Mouse (Mus musculus) olfactory bulb, adult 2 months (tissue): ENCODE data around the gene Wdr43. TPM values are rescaled to one million over a fixed set of nuclear protein-coding genes. Genes with fewer than 3 reads are reported as not detected.

Experiments
- H3K27ac ChIP-seq: fragments of 200-500 bp; 2 replicates; pipeline ENCODE4 v1.5.1; 2012; ENCODE audit warnings: low read depth, low read length; ENCODE audit not compliant: insufficient read depth
- H3K4me1 ChIP-seq: fragments of 200-500 bp; 2 replicates; pipeline ENCODE4 v1.6.1; 2012; ENCODE audit warnings: low read length; ENCODE audit not compliant: control insufficient read depth, insufficient read depth
- H3K4me3 ChIP-seq: fragments of 200-500 bp; 2 replicates; pipeline ENCODE4 v1.5.1; 2012; ENCODE audit warnings: mild to moderate bottlenecking, low read depth, low read length, moderate library complexity; ENCODE audit not compliant: insufficient read depth
- CTCF ChIP-seq: fragments of 200-500 bp; IDR thresholded peaks from 2 replicates; pipeline ENCODE4 v1.5.1; 2012; ENCODE audit warnings: low read depth, mild to moderate bottlenecking, low read length, moderate library complexity; ENCODE audit not compliant: insufficient read depth
- POLR2A ChIP-seq: fragments of 200-500 bp; IDR thresholded peaks from 2 replicates; pipeline ENCODE4 v1.6.1; 2012; ENCODE audit warnings: mild to moderate bottlenecking, low read depth, low read length, moderate library complexity; ENCODE audit not compliant: insufficient read depth
- WGBS: fragments of 180-500 bp; shearing (Covaris S2); methylation state at CpG from one replicate; pipeline ENCODE4 v1.1.7; 2018; 5-methylcytosine and 5-hydroxymethylcytosine counted together
- polyA plus RNA-seq: library from polyadenylated mRNA; stranded (reverse); fragments of >200 nt; gene quantifications from 2 replicates; pipeline ENCODE4 v1.2.4, GENCODE M21; 2012; ENCODE audit warnings: low replicate concordance; ENCODE audit not compliant: missing spikeins, insufficient read depth, insufficient read length

The Wdr43 gene
- polyA plus RNA-seq, 1 experiment, result not detected

- 94% methylated on average over 14 of the region's 14 CpGs for WGBS
- Histone ChIP-seq H3K4me1 (peaks cover 15% of the 10 kb centered on the region), H3K4me3 (no peak overlapping the region), H3K27ac (no peak overlapping the region)
- TF ChIP-seq POLR2A, result no peak
- no peak for TF ChIP-seq CTCF
Observed at GRCm38 (mm10) chr17:71681666-71682065, 66.0 kb downstream of the Wdr43 start.

- Histone ChIP-seq H3K4me3 (no peak overlapping the region), H3K4me1 (peaks cover 15% of the 10 kb centered on the region), H3K27ac (no peak overlapping the region)
- no peak for TF ChIP-seq POLR2A
- TF ChIP-seq CTCF, result no peak
- WGBS, result 97% methylated on average over 4 of the region's 4 CpGs
Observed at GRCm38 (mm10) chr17:71682379-71682778, 66.7 kb downstream of the Wdr43 start.

- TF ChIP-seq POLR2A, result no peak
- no peak for TF ChIP-seq CTCF
- Histone ChIP-seq H3K4me1 (peaks cover 12% of the 10 kb centered on the region), H3K4me3 (no peak overlapping the region), H3K27ac (no peak overlapping the region)
- 94% methylated on average over 6 of the region's 6 CpGs for WGBS
Observed at GRCm38 (mm10) chr17:71683281-71683680, 67.6 kb downstream of the Wdr43 start.

- TF ChIP-seq CTCF (no peak), POLR2A (no peak)
- 52% methylated on average over 5 of the region's 5 CpGs for WGBS
- Histone ChIP-seq H3K4me1 (peaks cover 9% of the 10 kb centered on the region), H3K27ac (no peak overlapping the region), H3K4me3 (no peak overlapping the region)
Observed at GRCm38 (mm10) chr17:71684103-71684608, 68.5 kb downstream of the Wdr43 start.

- TF ChIP-seq CTCF (no peak), POLR2A (no peak)
- 86% methylated on average over 9 of the region's 9 CpGs for WGBS
- H3K4me3 ChIP-seq, result no peak overlapping the region
- peaks cover 31% of the 10 kb centered on the region for H3K4me1 ChIP-seq
- no peak overlapping the region for H3K27ac ChIP-seq
Observed at GRCm38 (mm10) chr17:71687436-71687835, 71.7 kb downstream of the Wdr43 start.

GRCm38 (mm10) chr17:71689903-71690302 is 74.2 kb downstream of the Wdr43 start:
- Histone ChIP-seq H3K4me3 (no peak overlapping the region), H3K4me1 (peaks cover 38% of the 10 kb centered on the region), H3K27ac (peak overlapping the region; percentile 81)
- 61% methylated on average over 5 of the region's 5 CpGs for whole genome bisulfite sequencing
- TF ChIP-seq POLR2A, result no peak
- TF ChIP-seq CTCF, result no peak

DNA sequence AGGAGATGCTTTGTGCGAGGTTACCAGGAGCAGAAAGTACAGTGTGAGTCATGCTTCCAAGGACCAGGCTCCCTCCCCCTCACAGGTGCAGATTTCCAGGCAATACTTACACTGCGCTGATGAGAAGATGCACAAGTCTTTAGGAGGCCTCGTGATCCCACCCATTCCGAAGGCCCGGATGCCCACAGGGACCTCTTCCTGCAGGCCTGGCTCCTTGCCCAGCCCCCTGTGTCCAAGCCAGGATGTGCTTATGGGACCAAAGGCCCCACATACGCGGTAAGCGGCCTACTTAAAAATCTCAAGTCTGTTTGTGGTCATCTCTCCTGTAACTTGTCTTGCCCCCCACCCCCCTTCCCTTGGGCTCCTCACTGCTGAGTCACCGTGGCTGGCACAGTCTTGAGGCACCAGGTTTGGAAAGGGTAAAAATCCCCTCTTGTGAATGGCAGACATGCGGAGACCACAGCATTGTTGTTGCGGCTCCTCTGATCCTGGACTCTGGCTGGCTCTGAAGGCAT is 75.7 kb downstream of the Wdr43 start:
- WGBS, result 35% methylated on average over 11 of the region's 11 CpGs
- Histone ChIP-seq H3K27ac (peak overlapping the region; percentile 81), H3K4me1 (peaks cover 50% of the 10 kb centered on the region), H3K4me3 (no peak overlapping the region)
- TF ChIP-seq CTCF, result no peak
- no peak for TF ChIP-seq POLR2A

DNA sequence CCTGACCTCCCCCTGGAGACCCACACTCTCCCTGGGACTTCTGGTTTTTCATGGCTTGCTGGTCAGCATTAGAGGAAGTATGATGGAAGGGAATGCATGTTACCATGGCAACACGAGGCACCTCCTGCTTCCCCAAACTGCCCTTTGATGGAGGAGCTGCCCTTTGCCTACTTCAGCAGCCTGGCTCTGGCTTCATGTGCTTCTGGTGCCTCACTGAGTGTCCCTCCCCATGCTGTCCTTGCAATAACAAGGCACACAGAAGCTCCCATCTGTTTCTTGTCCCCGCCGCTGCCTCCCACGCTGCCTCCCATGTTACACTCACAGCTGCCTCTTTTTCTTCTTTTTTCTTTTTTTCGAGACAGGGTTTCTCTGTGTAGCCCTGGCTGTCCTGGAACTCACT is 77.6 kb downstream of the Wdr43 start:
- 23% methylated on average over 5 of the region's 5 CpGs for WGBS
- no peak for TF ChIP-seq POLR2A
- no peak for TF ChIP-seq CTCF

DNA sequence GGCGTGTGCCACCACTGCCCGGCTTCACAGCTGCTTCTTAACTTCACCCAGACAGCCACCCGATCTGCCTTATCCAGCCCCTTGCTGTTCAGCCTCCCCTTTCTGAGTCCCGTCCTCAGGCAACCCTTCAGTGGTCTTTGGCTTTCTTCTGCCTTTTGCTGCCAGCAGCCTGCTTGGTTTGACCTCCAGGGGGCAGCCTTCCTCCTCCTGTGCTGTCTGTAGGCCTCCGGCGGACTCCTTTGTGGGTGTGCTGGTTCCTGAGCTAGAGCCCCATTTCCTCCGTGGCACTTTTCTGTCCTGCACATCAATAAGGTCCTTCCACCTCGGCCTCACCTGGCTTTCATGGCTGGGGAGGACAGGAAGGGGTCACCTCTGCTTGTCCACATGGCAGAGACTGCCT is 78.1 kb downstream of the Wdr43 start:
- Histone ChIP-seq H3K27ac (peak overlapping the region; percentile 84), H3K4me3 (no peak overlapping the region), H3K4me1 (peaks cover 51% of the 10 kb centered on the region)
- WGBS, result 58% methylated on average over 8 of the region's 8 CpGs
- TF ChIP-seq POLR2A (no peak), CTCF (no peak; the same call in 1 of the 2 replicates)

More for the DNA sequence above, 77.6 kb downstream of the Wdr43 start:
- Histone ChIP-seq H3K27ac (peak overlapping the region; percentile 84), H3K4me3 (no peak overlapping the region), H3K4me1 (peaks cover 51% of the 10 kb centered on the region)
